8 mouse cellular contexts compared by ENCODE assay signal in genomic region chr3:152192238-152192931, GRCm38 (mm10). TPM values are rescaled to one million over a fixed set of nuclear protein-coding genes. Genes with fewer than 3 reads are reported as not detected.
DNase-seq lines count a peak whose midpoint lies in the region; ATAC-seq lines count a peak whose summit lies in the region.

No protein-coding gene starts in this region.

- DNase-seq in adrenal gland, adult 2 months: peak; percentile 18
- DNase-seq in adrenal gland, postnatal 14 days: no peak
- DNase-seq in adipocyte (ENCODE audit: low spot score): peak; percentile 82
- no peak for DNase-seq in heart, embryonic 10.5 days (ENCODE audit: low spot score)
- peak; percentile 56 for DNase-seq in midbrain, embryonic 14.5 days
- DNase-seq in frontal cortex, postnatal 36 days (ENCODE audit: low spot score in 2 of 2): no peak
- DNase-seq in urinary bladder, postnatal 4 days (ENCODE audit: low spot score in 2 of 2): no peak

- peak overlapping the region; percentile 86 for H3K27ac ChIP-seq in heart, embryonic 10.5 days
- H3K27ac ChIP-seq in limb, embryonic 12.5 days: peak overlapping the region; percentile 86
- H3K27ac ChIP-seq in midbrain, embryonic 14.5 days (replicated peaks; ENCODE audit: low read depth, low read length): no peak overlapping the region

- H3K4me1 ChIP-seq in heart, embryonic 10.5 days: peaks cover 18% of the 10 kb centered on the region
- H3K4me1 ChIP-seq in limb, embryonic 12.5 days (replicated peaks): peaks cover 19% of the 10 kb centered on the region
- H3K4me1 ChIP-seq in midbrain, embryonic 14.5 days (ENCODE audit: control insufficient read depth, insufficient read depth, low read length): peaks cover 12% of the 10 kb centered on the region

- peak overlapping the region; percentile 61 for H3K4me2 ChIP-seq in limb, embryonic 12.5 days
- H3K4me2 ChIP-seq in midbrain, embryonic 14.5 days (ENCODE audit: low read length): peak overlapping the region; percentile 55

- peak overlapping the region; percentile 46 for H3K9ac ChIP-seq in limb, embryonic 12.5 days (replicated peaks)
- H3K9ac ChIP-seq in midbrain, embryonic 14.5 days (replicated peaks; ENCODE audit: low read length): no peak overlapping the region; the same call in none of the 2 replicates

- no peaks in the 10 kb centered on the region for H3K9me3 ChIP-seq in heart, embryonic 10.5 days
- no peaks in the 10 kb centered on the region for H3K9me3 ChIP-seq in limb, embryonic 12.5 days
- no peaks in the 10 kb centered on the region for H3K9me3 ChIP-seq in midbrain, embryonic 14.5 days (ENCODE audit: control insufficient read depth, low read length)

- no peaks in the 10 kb centered on the region for H3K27me3 ChIP-seq in heart, embryonic 10.5 days (ENCODE audit: insufficient read depth, poor library complexity, severe bottlenecking)
- no peaks in the 10 kb centered on the region for H3K27me3 ChIP-seq in limb, embryonic 12.5 days
- no peaks in the 10 kb centered on the region for H3K27me3 ChIP-seq in midbrain, embryonic 14.5 days (ENCODE audit: control insufficient read depth, insufficient read depth, low read length)

- H3K36me3 ChIP-seq in heart, embryonic 10.5 days: no peaks in the 10 kb centered on the region
- no peaks in the 10 kb centered on the region for H3K36me3 ChIP-seq in limb, embryonic 12.5 days
- H3K36me3 ChIP-seq in midbrain, embryonic 14.5 days (ENCODE audit: control insufficient read depth, insufficient read depth, low read length): no peaks in the 10 kb centered on the region

- ATAC-seq in limb, embryonic 12.5 days (ENCODE audit: insufficient number of reproducible peaks, insufficient read depth, low FRiP score, low TSS enrichment, low read depth): peak; percentile 30; the same call in 1 of the 2 replicates
- ATAC-seq in midbrain, embryonic 14.5 days (ENCODE audit: low FRiP score, low TSS enrichment): no peak

- H3K4me3 ChIP-seq in heart, embryonic 10.5 days: peak overlapping the region; percentile 64
- peak overlapping the region; percentile 44 for H3K4me3 ChIP-seq in limb, embryonic 12.5 days (replicated peaks)
- H3K4me3 ChIP-seq in midbrain, embryonic 14.5 days (replicated peaks; ENCODE audit: low read depth, low read length): peak overlapping the region; percentile 52

- WGBS in heart, embryonic 10.5 days: 30% methylated on average over 10 of the region's 11 CpGs
- WGBS in limb, embryonic 12.5 days: 11% methylated on average over 9 of the region's 11 CpGs
- 62% methylated on average over 10 of the region's 11 CpGs for WGBS in midbrain, embryonic 14.5 days

RNA-seq across cellular contexts. Expression of gene Dnajb4, which starts 17.7 kb away (rescaled TPM):
- total RNA-seq in adrenal gland, adult 2 months (2021): 10 to 100 TPM; 44.1 to 63.9 TPM
- 4.1 and 4.4 TPM in 2 replicates for polyA plus RNA-seq in adrenal gland, adult 2 months (2012; rRNA removed)
- total RNA-seq in adrenal gland, postnatal 14 days (2021): 38.6 and 45.2 TPM in 2 replicates
- 30.5 and 32.1 TPM in 2 replicates for polyA plus RNA-seq in heart, embryonic 10.5 days (2016; fragmentation: Nextera tagmentation; extraction: Ambion mirVana)
- polyA plus RNA-seq in limb, embryonic 12.5 days (2016; fragmentation: Nextera tagmentation; extraction: Ambion mirVana): 35.2 and 36.8 TPM in 2 replicates
- polyA plus RNA-seq in midbrain, embryonic 14.5 days (2014; fragmentation: Nextera tagmentation; extraction: Ambion mirVana): 39.5 and 41.3 TPM in 2 replicates

RNA-seq across cellular contexts. Expression of gene Fubp1, which starts 17.8 kb away (rescaled TPM):
- total RNA-seq in adrenal gland, adult 2 months (2021): 100 to 1,000 TPM; 118 to 137 TPM
- polyA plus RNA-seq in adrenal gland, adult 2 months (2012; rRNA removed): 71.8 and 97.5 TPM in 2 replicates
- 149 and 160 TPM in 2 replicates for total RNA-seq in adrenal gland, postnatal 14 days (2021)
- polyA plus RNA-seq in heart, embryonic 10.5 days (2016; fragmentation: Nextera tagmentation; extraction: Ambion mirVana): 179 and 249 TPM in 2 replicates
- polyA plus RNA-seq in limb, embryonic 12.5 days (2016; fragmentation: Nextera tagmentation; extraction: Ambion mirVana): 403 and 416 TPM in 2 replicates
- 219 and 279 TPM in 2 replicates for polyA plus RNA-seq in midbrain, embryonic 14.5 days (2014; fragmentation: Nextera tagmentation; extraction: Ambion mirVana)

RNA-seq across cellular contexts. Expression of gene Gipc2, which starts 26.4 kb away (rescaled TPM):
- 1 to 10 TPM in 1 of 2 experiments, under 1 TPM in 1; 0.52 to 1.1 TPM for total RNA-seq in adrenal gland, adult 2 months (2021)
- polyA plus RNA-seq in adrenal gland, adult 2 months (2012; rRNA removed): 0.11 and 0.20 TPM in 2 replicates
- total RNA-seq in adrenal gland, postnatal 14 days (2021): 0.96 and 2.8 TPM in 2 replicates
- polyA plus RNA-seq in heart, embryonic 10.5 days (2016; fragmentation: Nextera tagmentation; extraction: Ambion mirVana): 4.2 and 10.8 TPM in 2 replicates
- 2.6 and 4.3 TPM in 2 replicates for polyA plus RNA-seq in limb, embryonic 12.5 days (2016; fragmentation: Nextera tagmentation; extraction: Ambion mirVana)
- 9.3 and 11.5 TPM in 2 replicates for polyA plus RNA-seq in midbrain, embryonic 14.5 days (2014; fragmentation: Nextera tagmentation; extraction: Ambion mirVana)

Comparison
In these comparisons a context has a peak if more than half of its experiments do, and no peak if none do; other contexts are left out.
1. DNase-seq: peak in adrenal gland, adult 2 months (single experiment), adipocyte (single experiment) and midbrain, embryonic 14.5 days (single experiment); none in adrenal gland, postnatal 14 days (single experiment), heart, embryonic 10.5 days (single experiment), frontal cortex, postnatal 36 days (0 of 2) and urinary bladder, postnatal 4 days (0 of 2).
2. Peak in every context shown above with its lines, with median percentiles within 50 percentile points of each other: H3K4me3 ChIP-seq.